Mouse (Mus musculus) forelimb bud, embryonic 11.5 days (tissue): Measurements from ENCODE around the gene Tmem45a.
A peak's percentile ranks its signal among the peaks of the same experiment; 100 is the strongest.
"Not testable (repeated sequence)": the region's sequence is repeated elsewhere in the genome, so short reads cannot be mapped to it uniquely, and the experiment has no call there.

Experiments
- DNase-seq: peaks from one replicate; pipeline ENCODE4 v3.0.0-alpha.2; 2012; ENCODE audit warnings: low read depth, low spot score

Tmem45a gene

GRCm38 (mm10) chr16:56885824-56886615 lies at the start of gene Tmem45a:
Gene Tmem45a (minus strand): TSS chr16:56886166.
- peak; percentile 93 for DNase-seq

GRCm38 (mm10) chr16:56928023-56928422 lies 42.1 kb upstream of the Tmem45a start, which contains the start of gene Lnp1:
Gene Lnp1 (minus strand): TSS chr16:56928061.
- DNase-seq, result no peak

- DNase-seq, result peak; percentile 81
These were observed 34.2 kb upstream of the Tmem45a start for GRCm38 (mm10) chr16:56920102-56920657.

- no peak for DNase-seq
These were observed 31.3 kb upstream of the Tmem45a start for GRCm38 (mm10) chr16:56917230-56917629.

- no peak for DNase-seq
These were observed 23.0 kb upstream of the Tmem45a start for GRCm38 (mm10) chr16:56908986-56909385.

- not testable (repeated sequence) for DNase-seq
These were observed 16.2 kb upstream of the Tmem45a start for GRCm38 (mm10) chr16:56902206-56902605.

GRCm38 (mm10) chr16:56891583-56891982 lies 5.6 kb upstream of the Tmem45a start:
- no peak for DNase-seq

GRCm38 (mm10) chr16:56886616-56887116 lies 700 bp upstream of the Tmem45a start:
- DNase-seq, result no peak

GRCm38 (mm10) chr16:56884811-56885210 lies 1.2 kb downstream of the Tmem45a start:
- DNase-seq, result no peak

- DNase-seq, result no peak
These were observed 12.6 kb downstream of the Tmem45a start for GRCm38 (mm10) chr16:56873410-56873809.

GRCm38 (mm10) chr16:56870458-56870857 lies 15.5 kb downstream of the Tmem45a start:
- no peak for DNase-seq

- no peak for DNase-seq
These were observed 17.6 kb downstream of the Tmem45a start for GRCm38 (mm10) chr16:56868361-56868760.

- DNase-seq, result no peak
These were observed 18.4 kb downstream of the Tmem45a start for GRCm38 (mm10) chr16:56867591-56867990.

- no peak for DNase-seq
These were observed 33.0 kb downstream of the Tmem45a start for GRCm38 (mm10) chr16:56852841-56853587.

- no peak for DNase-seq
These were observed 43.0 kb downstream of the Tmem45a start for GRCm38 (mm10) chr16:56842988-56843387.

- DNase-seq, result no peak
These were observed 52.7 kb downstream of the Tmem45a start for GRCm38 (mm10) chr16:56833312-56833711.

- DNase-seq, result no peak
These were observed 54.0 kb downstream of the Tmem45a start for GRCm38 (mm10) chr16:56831986-56832385.

- no peak for DNase-seq
These were observed 84.4 kb downstream of the Tmem45a start for GRCm38 (mm10) chr16:56801370-56802109.

- no peak for DNase-seq
These were observed 85.0 kb downstream of the Tmem45a start for GRCm38 (mm10) chr16:56800946-56801345.

- peak; percentile 23 for DNase-seq
These were observed 85.5 kb downstream of the Tmem45a start for GRCm38 (mm10) chr16:56800469-56800868.

GRCm38 (mm10) chr16:56799541-56800029 lies 86.4 kb downstream of the Tmem45a start:
- DNase-seq, result no peak
